Mouse (Mus musculus) layer of hippocampus, adult 8-10 months (tissue): ENCODE measurements at regions not wholly inside any gene's neighbourhood (a gene's known extent, or its start where the extent isn't known, plus 50 kb on each side); places are given as distances from the start of the nearest gene placed in this dataset.
"Not testable (repeated sequence)": the region's sequence is repeated elsewhere in the genome, so short reads cannot be mapped to it uniquely, and the experiment has no call there.

ENCODE experiments used
- DNase-seq, 2 experiments: peaks; one replicate each; pipeline ENCODE4 v3.0.0; 2022; ENCODE audit warnings: low spot score in 2 of 2

GRCm38 (mm10) chr4:105844675-105845466 is 55.2 kb downstream of the Gm12728 start:
- no peak for DNase-seq

- DNase-seq, result not testable (repeated sequence)
Observed at GRCm38 (mm10) chr4:105845998-105846989, 56.6 kb downstream of the Gm12728 start.

GRCm38 (mm10) chr4:105853086-105853485 is 63.4 kb downstream of the Gm12728 start:
- DNase-seq, result no peak

- no peak for DNase-seq
Observed at GRCm38 (mm10) chr4:105859052-105859864, 69.6 kb downstream of the Gm12728 start.

GRCm38 (mm10) chr4:105860930-105861653 is 71.4 kb downstream of the Gm12728 start:
- DNase-seq, result no peak

GRCm38 (mm10) chr4:105861654-105862037 is 72.0 kb downstream of the Gm12728 start:
- DNase-seq, result no peak

GRCm38 (mm10) chr4:105870512-105870911 is 80.8 kb downstream of the Gm12728 start:
- no peak for DNase-seq

- no peak for DNase-seq
Observed at GRCm38 (mm10) chr4:105877246-105877645, 87.6 kb downstream of the Gm12728 start.

- DNase-seq, result no peak
Observed at GRCm38 (mm10) chr4:105879891-105880290, 90.2 kb downstream of the Gm12728 start.

- DNase-seq, result no peak
Observed at GRCm38 (mm10) chr4:105884791-105885190, 95.1 kb downstream of the Gm12728 start.

GRCm38 (mm10) chr4:105891438-105891837 is 101.8 kb downstream of the Gm12728 start:
- DNase-seq, result no peak

GRCm38 (mm10) chr4:105892065-105892464 is 102.4 kb downstream of the Gm12728 start:
- no peak for DNase-seq

GRCm38 (mm10) chr4:105895116-105895515 is 105.4 kb downstream of the Gm12728 start:
- no peak for DNase-seq

- no peak for DNase-seq
Observed at GRCm38 (mm10) chr4:105898054-105898847, 108.6 kb downstream of the Gm12728 start.

GRCm38 (mm10) chr4:105904896-105905295 is 115.2 kb downstream of the Gm12728 start:
- DNase-seq, result no peak

GRCm38 (mm10) chr4:105906411-105906810 is 116.7 kb downstream of the Gm12728 start:
- DNase-seq, result no peak

- DNase-seq, result no peak
Observed at GRCm38 (mm10) chr4:105907611-105908010, 117.9 kb downstream of the Gm12728 start.

- no peak for DNase-seq
Observed at GRCm38 (mm10) chr4:105908281-105908680, 118.6 kb downstream of the Gm12728 start.

- DNase-seq, result no peak
Observed at GRCm38 (mm10) chr4:105909272-105909671, 119.6 kb downstream of the Gm12728 start.

- DNase-seq, result no peak
Observed at GRCm38 (mm10) chr4:105910666-105911065, 121.0 kb downstream of the Gm12728 start.
